Mouse (Mus musculus) kidney, embryonic 16.5 days (tissue): Measurements from ENCODE around the gene Zfp951. TPM values are rescaled to one million over a fixed set of nuclear protein-coding genes. Genes with fewer than 3 reads are reported as not detected.
"Not testable (repeated sequence)": the region's sequence is repeated elsewhere in the genome, so short reads cannot be mapped to it uniquely, and the experiment has no call there.

Experiments used
- ATAC-seq: fragments of 200-750 bp; cut with Nextera tagmentation; 2 replicates; pipeline ENCODE4 v1.8.0; 2017; ENCODE audit warnings: moderate TSS enrichment; ENCODE audit not compliant: low FRiP score, low TSS enrichment
- H3K27ac ChIP-seq: fragments of 300-500 bp; sonication (generic); 2 replicates; pipeline ENCODE4 v1.5.1; 2014; ENCODE audit warnings: low read length
- H3K27me3 ChIP-seq: fragments of 300-500 bp; sonication (generic); 2 replicates; pipeline ENCODE4 v1.6.1; 2014; ENCODE audit warnings: low read length, control low read depth, mixed read lengths; ENCODE audit not compliant: insufficient read depth
- H3K36me3 ChIP-seq: fragments of 300-500 bp; sonication (generic); 2 replicates; pipeline ENCODE4 v1.6.1; 2014; ENCODE audit warnings: low read length, control low read depth, mixed read lengths; ENCODE audit not compliant: insufficient read depth
- H3K4me1 ChIP-seq: fragments of 300-500 bp; sonication (generic); 2 replicates; pipeline ENCODE4 v1.6.1; 2014; ENCODE audit warnings: low read length, control low read depth, mixed read lengths; ENCODE audit not compliant: insufficient read depth
- H3K4me2 ChIP-seq: fragments of 300-500 bp; sonication (generic); replicated peaks from 2 replicates; pipeline ENCODE4 v1.6.1; 2014; ENCODE audit warnings: low read depth, low read length
- H3K4me3 ChIP-seq: fragments of 300-500 bp; sonication (generic); 2 replicates; pipeline ENCODE4 v1.5.1; 2014; ENCODE audit warnings: mild to moderate bottlenecking, low read length
- H3K9ac ChIP-seq: fragments of 300-500 bp; sonication (generic); replicated peaks from 2 replicates; pipeline ENCODE4 v1.6.1; 2014; ENCODE audit warnings: low read length
- H3K9me3 ChIP-seq: fragments of 300-500 bp; sonication (generic); 2 replicates; pipeline ENCODE4 v1.6.1; 2016; ENCODE audit warnings: low read length, control low read depth
- WGBS: fragments of 180-500 bp; shearing (Covaris S2); extraction: QIAGEN DNeasy Blood & Tissue Kit; methylation state at CpG from one replicate; pipeline ENCODE4 v1.1.7; 2014; 5-methylcytosine and 5-hydroxymethylcytosine counted together
- polyA plus RNA-seq: library from polyadenylated mRNA; unstranded; fragments of >200 nt; fragmentation: Nextera tagmentation; extraction: Ambion mirVana; gene quantifications from 2 replicates; pipeline ENCODE4 v1.2.1, GENCODE M21; 2015

The Zfp951 gene
- polyA plus RNA-seq, result 3.9 and 4.1 TPM in 2 replicates

- not testable (repeated sequence) for H3K27me3 ChIP-seq, H3K4me1 ChIP-seq, H3K27ac ChIP-seq, H3K9me3 ChIP-seq, H3K36me3 ChIP-seq, H3K9ac ChIP-seq
- Histone ChIP-seq H3K4me3 (peak within 1 kb of the TSS; percentile 41), H3K4me2 (peak within 1 kb of the TSS; percentile 21; the same call in 1 of the 2 replicates)
- ATAC-seq, result peak; percentile 94
- 35% methylated on average over 11 of the region's 12 CpGs for WGBS
These were observed at the start of gene Zfp951 for GRCm38 (mm10) chr5:104859962-104860525. Zfp951 (minus strand) TSS chr5:104860070.

- not testable (repeated sequence) for H3K9me3 ChIP-seq, ATAC-seq, H3K36me3 ChIP-seq, H3K27me3 ChIP-seq, H3K4me2 ChIP-seq, H3K4me3 ChIP-seq, H3K27ac ChIP-seq, H3K4me1 ChIP-seq, H3K9ac ChIP-seq
- 90% methylated on average over 5 of the region's 5 CpGs for WGBS
These were observed 46.7 kb upstream of the Zfp951 start for GRCm38 (mm10) chr5:104906556-104906955.

GRCm38 (mm10) chr5:104859045-104859961 lies 567 bp downstream of the Zfp951 start:
- H3K27ac ChIP-seq, H3K36me3 ChIP-seq, H3K4me1 ChIP-seq, H3K9ac ChIP-seq, H3K27me3 ChIP-seq: not testable (repeated sequence)
- ATAC-seq, result peak; percentile 89
- H3K4me2 ChIP-seq, result peak overlapping the region; percentile 21; the same call in 1 of the 2 replicates
- 50% methylated on average over 10 of the region's 15 CpGs for WGBS
- peaks cover 10% of the 10 kb centered on the region for H3K9me3 ChIP-seq
- H3K4me3 ChIP-seq, result peak overlapping the region; percentile 41

- 90% methylated on average over 3 of the region's 3 CpGs for WGBS
- ATAC-seq, result not testable (repeated sequence)
These were observed 5.3 kb downstream of the Zfp951 start for GRCm38 (mm10) chr5:104854546-104854945.

GRCm38 (mm10) chr5:104833330-104833729 lies 26.5 kb downstream of the Zfp951 start:
- no peak for ATAC-seq
- Histone ChIP-seq H3K4me3 (no peak overlapping the region), H3K9ac (no peak overlapping the region), H3K4me2 (no peak overlapping the region), H3K36me3 (no peaks in the 10 kb centered on the region), H3K9me3 (peaks cover 43% of the 10 kb centered on the region), H3K4me1 (no peaks in the 10 kb centered on the region), H3K27ac (no peak overlapping the region), H3K27me3 (no peaks in the 10 kb centered on the region)

More at GRCm38 (mm10) chr5:104854546-104854945, 5.3 kb downstream of the Zfp951 start:
- not testable (repeated sequence) for H3K27ac ChIP-seq, H3K36me3 ChIP-seq, H3K4me3 ChIP-seq, H3K4me2 ChIP-seq, H3K9ac ChIP-seq, H3K27me3 ChIP-seq, H3K4me1 ChIP-seq
- peaks cover 18% of the 10 kb centered on the region for H3K9me3 ChIP-seq

GRCm38 (mm10) chr5:104829611-104830010 lies 30.3 kb downstream of the Zfp951 start:
- 68% methylated on average over 1 of the region's 1 CpGs for WGBS

GRCm38 (mm10) chr5:104770138-104770537 lies 89.7 kb downstream of the Zfp951 start:
- WGBS, result 78% methylated on average over 6 of the region's 6 CpGs
- not testable (repeated sequence) for H3K4me1 ChIP-seq, H3K4me2 ChIP-seq, H3K27ac ChIP-seq, H3K9me3 ChIP-seq, H3K36me3 ChIP-seq, H3K27me3 ChIP-seq, H3K9ac ChIP-seq, H3K4me3 ChIP-seq, ATAC-seq

More at GRCm38 (mm10) chr5:104829611-104830010, 30.3 kb downstream of the Zfp951 start:
- H3K4me3 ChIP-seq, result no peak overlapping the region
- ATAC-seq, result no peak
- no peak overlapping the region for H3K4me2 ChIP-seq
- no peaks in the 10 kb centered on the region for H3K27me3 ChIP-seq
- H3K9ac ChIP-seq, result no peak overlapping the region
- no peak overlapping the region for H3K27ac ChIP-seq
- no peaks in the 10 kb centered on the region for H3K4me1 ChIP-seq
- H3K36me3 ChIP-seq, result no peaks in the 10 kb centered on the region
- H3K9me3 ChIP-seq, result peaks cover 48% of the 10 kb centered on the region

Other genes starting within 250 kb of the Zfp951 start
- gene Abcg3, start 122.6 kb upstream of the Zfp951 start, polyA plus RNA-seq, result 1.6 and 1.8 TPM in 2 replicates